Mouse (Mus musculus) mature B cell (primary cell): ENCODE data around the gene Gmds.

Experiments used
- in situ Hi-C: fragments of 300-500 bp; cut with MboI; formaldehyde crosslinking; loops from 2 replicates; pipeline ENCODE4 v1.14.3; 2019

The Gmds gene

DNA sequence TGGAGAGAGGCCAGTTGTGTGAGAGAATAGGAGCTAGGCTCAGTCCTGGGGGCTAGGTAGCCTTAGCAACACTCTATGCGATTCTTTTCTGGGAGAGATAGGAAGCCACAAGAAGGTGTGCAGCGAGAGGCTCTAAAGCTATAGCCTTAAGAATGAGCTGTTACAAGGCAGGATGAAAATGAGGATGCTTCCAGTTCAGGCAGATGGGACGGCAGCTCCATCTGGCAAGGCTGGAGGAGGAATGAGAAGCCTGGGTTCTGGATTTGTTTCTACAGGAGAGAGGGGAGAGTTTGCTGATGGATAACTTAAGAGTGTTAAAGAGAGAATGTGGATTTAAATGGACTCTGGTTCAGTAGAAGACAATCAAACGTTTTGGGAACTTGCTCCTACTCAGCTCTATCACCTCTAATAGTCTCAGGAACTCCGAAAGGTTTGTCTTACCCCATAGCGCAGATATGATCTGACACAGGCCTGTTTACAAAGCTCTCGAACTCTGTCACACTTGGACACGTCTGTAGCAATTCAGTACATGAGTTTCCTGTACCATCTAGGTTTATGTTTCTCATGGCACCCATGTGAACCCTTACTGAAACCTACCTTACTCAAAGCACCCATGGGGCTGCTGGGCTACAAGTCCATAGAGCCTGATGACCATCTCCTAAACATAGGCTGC, 459.6 kb downstream of the Gmds start:
- in situ Hi-C loops = no loop called here

DNA sequence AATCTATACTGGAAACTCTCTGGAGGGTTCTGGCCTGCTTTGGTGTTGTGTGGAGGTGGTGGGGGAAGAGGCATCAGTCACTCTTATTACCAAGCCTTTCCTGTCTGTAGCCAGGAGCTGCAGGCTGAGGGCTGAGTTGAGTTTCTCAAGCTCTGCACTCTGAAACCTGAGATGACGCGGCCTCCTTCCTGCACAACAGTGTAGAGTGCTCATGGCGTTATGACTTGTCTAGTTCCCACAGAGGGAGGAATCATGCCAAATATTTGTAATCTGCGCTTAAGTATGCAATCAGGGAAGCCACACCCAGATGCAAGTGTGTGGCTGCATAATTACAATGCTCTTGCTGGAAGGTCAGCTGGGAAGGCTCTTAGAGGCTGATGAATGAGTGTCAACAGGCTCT, 461.5 kb downstream of the Gmds start:
- in situ Hi-C loops = no loop called here

DNA sequence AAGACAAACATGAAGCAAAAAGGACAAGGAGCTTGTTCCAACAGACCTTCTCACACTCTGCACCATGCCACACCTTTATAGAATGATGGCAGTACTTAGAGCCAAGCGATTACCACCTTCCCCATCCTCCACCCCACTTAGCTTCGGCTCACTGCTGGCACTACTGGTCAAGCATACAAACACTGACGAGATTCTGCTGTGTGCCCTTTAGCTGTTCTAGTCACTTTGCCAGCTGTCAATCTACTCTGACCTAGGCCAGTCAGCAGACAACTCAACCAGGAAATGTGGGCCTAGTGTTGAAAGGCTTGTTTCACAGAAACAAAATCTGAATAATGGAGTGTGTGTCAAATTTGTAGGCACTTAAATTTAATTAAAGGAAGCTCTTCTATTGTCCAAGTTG, 464.1 kb downstream of the Gmds start:
- in situ Hi-C loops = no loop called here

DNA sequence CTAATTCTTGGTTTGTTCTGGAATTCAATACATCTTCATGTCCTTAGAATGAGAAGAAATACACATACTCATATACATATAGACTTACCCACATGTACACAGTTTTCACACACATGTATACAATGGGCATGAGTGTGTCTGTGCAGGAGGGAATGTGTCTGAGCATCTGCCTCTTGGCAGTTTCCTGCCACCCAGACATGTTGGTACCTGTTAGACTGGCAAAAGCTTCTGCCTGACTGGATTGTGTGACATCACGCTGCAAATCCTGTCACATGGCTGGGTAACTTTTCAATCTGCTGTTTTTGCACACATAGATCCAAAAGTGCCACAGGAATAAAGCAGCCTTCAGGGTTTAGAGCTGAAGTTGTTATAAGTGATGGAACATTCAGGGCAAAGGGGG, 465.3 kb downstream of the Gmds start:
- in situ Hi-C loops = no loop called here

DNA sequence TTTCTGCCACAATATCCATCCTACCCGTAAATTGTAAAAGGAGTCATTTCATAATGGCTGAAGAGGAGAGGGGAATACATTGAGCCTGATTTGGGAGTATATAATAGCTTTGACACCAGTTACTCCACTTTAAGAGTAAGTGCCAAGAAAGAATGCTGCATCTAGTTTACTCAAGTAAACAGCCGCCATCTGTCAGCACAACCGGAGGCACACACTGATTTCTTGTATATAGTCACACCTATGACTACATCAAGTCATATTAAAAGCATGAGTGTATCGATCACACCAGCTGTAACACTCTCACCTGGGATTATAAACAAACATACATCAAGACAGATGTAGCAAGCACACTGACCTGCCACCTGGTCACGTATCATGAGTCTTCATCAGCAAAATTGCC, 473.8 kb downstream of the Gmds start:
- in situ Hi-C loops = no loop called here

DNA sequence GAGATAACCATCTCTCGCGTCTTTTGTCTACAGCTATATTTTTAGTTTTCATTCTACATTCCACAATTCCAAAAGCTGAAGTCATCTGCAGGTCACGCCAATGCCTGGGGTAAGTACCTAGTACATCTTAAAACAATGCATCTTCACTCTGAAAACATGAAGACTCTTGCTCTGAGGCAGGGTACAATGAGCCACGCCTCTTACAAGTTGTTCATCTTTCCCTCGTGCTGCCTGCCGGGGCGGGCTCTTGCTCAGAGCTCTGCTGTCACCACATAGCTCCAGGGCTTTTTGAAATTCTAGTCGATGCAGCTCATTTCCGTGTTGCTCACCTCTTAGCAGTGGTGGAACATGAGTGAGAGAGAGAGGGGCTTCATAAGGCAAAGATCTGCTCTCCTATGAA, 475.1 kb downstream of the Gmds start:
- in situ Hi-C loops = no loop called here

DNA sequence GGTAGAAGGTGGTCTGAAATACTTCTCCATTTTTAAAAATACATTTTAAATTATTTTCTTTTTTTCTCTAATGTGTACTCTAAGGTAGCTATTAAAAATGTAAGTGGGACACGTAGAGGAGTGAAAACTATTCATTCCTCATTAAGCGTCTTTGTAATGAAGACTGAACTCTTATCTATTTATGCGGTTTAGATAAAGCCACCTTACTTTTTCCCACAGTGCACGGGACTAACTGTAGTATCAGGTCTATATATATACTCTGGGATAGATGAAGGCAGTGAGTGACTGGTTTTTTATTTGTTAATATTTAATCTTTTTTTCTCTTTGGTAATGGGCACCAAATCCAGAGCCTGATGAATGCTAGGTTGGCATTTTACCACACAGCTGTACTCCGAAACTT, 478.3 kb downstream of the Gmds start:
- in situ Hi-C loops = no loop called here

DNA sequence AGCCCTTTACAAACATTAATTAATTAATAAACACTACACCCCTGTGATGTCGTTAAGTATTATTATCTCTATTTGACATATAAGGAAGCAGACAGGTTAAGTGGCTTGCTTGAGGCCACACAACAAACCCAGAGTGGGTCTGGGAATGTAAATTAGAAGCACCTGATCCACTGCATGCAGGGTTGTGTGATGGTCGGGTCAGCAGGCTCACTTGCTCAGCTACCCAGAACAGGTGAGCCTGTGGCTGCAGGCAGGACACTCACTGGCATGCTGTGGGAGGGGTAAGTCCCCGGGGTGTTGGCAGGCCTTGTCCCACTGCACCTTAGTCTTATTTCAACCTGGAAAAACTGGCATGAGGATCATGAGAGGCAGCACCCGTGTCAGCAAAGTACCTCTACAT, 484.5 kb downstream of the Gmds start:
- in situ Hi-C loops = no loop called here

DNA sequence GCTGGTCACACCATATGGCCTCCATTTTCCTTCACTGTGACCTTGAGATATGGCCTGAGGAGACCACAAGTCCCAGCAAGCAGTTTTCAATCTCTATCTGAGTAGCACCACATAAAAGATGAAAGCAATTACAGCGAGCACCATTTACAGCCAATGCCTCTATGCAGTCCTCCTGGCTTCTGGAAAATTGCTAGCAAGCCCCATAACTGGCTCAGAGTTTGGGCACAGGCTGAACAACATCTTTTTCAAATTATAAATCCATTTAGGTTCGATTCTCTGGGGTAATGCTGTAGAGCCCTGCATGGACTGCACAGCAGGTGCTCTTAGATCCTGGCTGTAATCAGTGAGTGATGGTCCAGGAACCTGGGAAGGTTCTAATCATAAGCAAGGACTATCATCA, 485.0 kb downstream of the Gmds start:
- in situ Hi-C loops = no loop called here

DNA sequence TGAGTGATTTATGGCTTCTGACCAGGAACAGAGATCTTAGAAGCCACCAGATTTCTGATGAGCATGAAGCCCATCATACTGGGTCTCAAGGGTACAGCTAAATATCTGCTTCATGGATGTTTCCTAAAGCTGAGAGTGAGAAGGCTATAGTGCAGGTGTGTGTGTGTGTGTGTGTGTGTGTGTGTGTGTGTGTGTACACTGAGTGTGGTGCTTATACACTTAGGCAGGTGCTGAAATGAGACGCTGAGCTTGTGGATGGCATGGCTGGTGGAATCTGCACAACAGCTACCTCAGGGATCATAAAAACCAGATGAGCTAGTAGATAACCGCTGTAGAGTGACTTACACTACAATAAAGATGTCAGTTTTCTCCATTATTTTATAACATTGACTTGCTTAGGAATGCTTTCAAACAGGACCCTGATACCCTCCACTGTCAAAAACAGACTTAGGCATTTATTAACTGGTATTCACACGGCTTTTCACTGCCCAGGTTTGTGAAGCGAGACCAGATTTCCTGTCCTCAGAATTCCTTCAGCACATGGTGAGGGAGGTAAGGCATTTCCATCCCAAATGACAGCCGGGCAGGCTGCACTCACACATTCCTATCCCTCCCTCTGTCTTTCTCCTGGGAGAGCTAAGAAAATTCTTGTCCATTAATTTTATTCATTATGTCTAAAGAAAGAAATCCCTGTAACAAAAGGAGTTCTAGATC, 489.1 kb downstream of the Gmds start:
- in situ Hi-C loops = no loop called here

DNA sequence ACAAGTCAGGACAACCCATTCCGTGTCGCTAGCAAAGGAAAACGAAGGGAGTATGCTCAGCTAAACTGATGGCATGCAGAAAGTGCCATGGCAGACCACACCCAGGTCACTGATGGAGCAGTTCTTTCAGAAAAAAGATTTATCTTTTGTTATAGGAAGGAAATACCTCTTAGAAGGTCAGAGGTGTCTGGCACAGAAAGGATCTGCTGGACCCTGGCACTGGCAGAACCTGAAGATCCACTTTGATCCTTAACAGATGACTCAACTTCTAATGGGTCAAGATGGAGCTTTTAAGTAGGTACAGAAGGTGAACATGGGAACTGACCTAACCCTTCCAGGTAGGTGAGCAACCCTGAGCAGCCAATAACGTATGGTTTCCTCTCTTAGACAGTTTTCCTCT, 502.7 kb downstream of the Gmds start:
- in situ Hi-C loops = no loop called here

DNA sequence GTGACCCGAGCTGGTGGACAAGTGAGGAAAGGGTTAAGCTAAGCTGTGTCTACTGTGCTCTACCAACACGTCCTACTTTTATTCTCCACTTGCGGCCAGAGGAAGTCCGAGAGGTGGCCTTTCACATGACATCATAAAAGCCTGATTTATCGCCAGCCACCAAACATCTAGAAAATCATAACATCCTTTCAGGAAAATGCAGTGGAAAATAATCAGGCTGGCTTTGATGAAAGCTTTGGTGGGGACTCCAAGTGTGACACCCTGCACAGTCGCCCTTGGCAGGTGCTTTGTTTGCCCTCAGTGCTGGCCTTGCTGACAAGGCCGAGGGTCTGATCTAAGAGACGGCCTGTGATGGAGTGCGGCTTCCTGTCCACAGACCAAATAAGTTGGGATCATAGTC, 508.2 kb downstream of the Gmds start:
- in situ Hi-C loops = no loop called here

DNA sequence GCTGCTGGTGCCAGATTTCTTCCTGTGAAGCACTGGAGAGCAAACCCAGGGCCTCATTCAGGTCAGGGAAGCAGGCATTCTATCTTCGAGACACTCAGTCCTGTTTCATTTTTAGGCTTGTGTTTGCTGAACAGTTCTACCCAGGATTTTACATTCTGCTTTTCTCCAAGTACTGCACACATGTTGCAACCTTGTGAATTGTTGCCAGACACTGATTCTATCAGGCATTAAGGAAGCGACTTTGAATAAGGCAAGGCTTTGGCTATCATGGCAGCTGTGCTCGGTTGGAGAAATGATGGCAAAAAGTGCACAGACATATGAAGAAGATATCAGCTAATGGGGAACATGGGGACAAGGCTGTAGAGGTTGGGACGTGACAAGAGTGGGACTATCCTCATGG, 510.1 kb downstream of the Gmds start:
- in situ Hi-C loops = no loop called here

DNA sequence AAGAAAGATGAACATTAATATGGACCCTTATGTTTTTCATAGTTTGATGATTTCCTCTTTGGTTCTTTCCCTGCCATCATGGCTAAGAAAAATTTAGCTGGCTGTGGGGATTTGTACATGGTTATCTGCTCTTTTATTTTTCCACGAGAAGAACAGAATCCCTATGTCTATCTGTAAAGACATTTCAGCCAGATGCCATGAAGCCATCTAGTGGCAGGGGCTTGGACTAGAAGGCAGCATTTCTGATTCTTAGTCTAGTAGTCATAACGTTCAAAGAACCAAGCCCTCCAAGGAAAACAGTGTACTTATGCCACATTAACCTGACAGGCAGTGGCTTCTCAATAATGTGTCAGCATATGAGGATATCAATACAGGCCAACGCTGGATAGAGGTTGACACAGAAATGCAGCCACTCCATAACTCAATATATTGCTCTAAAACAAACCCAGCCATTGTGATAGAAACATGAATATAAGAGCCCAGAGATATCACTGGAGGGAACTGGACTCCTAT, 510.7 kb downstream of the Gmds start:
- in situ Hi-C loops = no loop called here

DNA sequence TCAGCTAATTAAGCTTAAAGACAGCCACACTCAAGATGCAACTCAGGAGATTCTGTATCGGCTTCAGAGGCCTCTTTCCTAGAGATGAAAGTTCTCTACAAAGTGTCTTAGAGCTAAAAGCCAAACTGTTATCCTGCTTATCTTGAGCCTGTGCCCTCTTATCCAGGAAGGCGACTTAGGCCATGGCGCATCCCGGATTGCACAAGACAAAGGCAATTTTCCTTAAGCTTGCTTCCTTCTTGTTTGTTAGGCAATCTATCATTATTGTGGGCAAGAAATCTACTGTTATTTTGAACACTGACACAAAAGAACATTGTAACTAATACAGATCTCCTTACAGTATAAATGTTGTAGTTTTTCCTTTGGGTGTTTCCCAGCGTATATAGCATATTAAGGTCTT, 511.4 kb downstream of the Gmds start:
- in situ Hi-C loops = no loop called here

DNA sequence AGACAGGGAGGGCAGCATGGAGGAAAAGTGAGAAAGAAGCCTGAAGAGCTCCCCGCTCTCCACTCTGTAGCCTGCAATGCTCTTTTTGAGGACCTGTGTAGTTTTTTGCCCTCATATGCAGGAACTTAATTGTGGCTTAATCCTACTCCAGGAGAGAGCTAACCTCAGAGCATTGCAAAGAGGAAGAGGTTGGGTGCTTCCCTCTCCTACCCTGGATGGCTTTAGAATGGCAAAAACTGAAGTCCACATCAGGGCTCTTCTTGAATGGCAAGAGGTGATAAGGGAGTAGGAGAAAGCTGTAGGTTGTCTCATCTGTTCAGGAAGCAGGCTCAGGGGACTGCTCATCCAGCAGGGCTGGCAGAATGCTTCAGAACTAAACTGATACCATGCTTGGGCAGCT, 513.4 kb downstream of the Gmds start:
- in situ Hi-C loops = no loop called here

DNA sequence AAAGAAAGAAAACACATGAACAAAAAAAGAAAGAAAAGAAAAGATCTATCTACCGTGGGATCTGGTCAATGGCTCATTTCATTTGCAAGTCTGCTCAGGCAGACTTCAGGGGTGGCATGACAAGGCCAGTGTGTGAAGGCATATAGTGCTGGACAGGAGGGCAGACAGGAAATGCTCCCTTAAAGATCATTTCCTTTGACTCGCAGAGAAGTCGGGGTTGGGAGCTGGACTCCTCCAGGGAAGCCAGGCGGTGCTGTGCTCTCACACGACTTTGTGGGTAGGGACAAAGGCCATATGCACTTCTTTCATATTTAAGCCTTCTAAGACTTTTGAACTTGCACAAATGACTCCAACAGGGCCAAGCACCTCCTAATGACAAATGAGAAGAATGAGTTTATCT, 515.2 kb downstream of the Gmds start:
- in situ Hi-C loops = loop anchor here (25.0 kb wide), 2 partner anchors 589 to 839 kb away; no protein-coding TSS in a partner anchor

DNA sequence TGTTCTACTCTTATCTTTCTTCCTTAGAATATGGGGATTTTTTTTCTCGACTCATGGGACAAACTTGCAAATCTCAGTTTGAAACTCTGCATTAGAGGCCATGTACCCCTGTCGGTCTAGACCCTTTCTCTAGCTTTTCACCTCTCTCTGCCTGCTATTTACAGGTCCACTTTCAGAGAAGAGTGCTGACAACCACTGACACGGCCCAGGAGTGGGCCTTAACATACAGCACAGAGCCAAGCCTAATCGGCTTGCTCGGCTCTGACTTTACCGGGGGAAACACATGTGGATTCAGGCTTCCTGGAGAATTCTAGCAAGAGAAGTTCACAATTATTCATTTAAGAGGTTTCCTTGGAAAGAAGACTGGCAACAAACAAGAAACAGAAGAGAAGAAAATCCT, 517.5 kb downstream of the Gmds start:
- in situ Hi-C loops = loop anchor here (25.0 kb wide), 2 partner anchors 591 to 841 kb away; no protein-coding TSS in a partner anchor

DNA sequence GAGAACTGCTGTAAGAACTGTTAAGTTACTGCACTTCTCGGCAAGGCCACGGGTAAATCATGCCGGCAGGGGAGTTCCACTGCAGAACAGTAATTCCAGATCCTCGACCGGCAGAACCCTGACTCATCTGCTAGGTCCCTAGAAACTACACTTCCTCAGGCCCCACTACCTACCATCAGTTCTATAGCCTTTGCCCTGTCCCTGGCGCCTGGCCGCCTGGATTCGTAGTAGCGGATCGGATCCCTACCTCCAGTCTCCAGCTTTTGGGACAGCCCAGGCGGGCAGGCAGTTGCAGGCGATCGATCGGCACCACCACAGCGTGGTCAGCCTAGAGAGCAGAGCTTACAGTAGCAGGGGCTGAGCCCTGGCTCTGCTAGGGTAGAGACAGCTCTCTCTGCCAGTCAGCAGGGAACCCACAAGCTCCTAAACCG, 517.9 kb downstream of the Gmds start:
- in situ Hi-C loops = loop anchor here (25.0 kb wide), 2 partner anchors 592 to 842 kb away; no protein-coding TSS in a partner anchor

DNA sequence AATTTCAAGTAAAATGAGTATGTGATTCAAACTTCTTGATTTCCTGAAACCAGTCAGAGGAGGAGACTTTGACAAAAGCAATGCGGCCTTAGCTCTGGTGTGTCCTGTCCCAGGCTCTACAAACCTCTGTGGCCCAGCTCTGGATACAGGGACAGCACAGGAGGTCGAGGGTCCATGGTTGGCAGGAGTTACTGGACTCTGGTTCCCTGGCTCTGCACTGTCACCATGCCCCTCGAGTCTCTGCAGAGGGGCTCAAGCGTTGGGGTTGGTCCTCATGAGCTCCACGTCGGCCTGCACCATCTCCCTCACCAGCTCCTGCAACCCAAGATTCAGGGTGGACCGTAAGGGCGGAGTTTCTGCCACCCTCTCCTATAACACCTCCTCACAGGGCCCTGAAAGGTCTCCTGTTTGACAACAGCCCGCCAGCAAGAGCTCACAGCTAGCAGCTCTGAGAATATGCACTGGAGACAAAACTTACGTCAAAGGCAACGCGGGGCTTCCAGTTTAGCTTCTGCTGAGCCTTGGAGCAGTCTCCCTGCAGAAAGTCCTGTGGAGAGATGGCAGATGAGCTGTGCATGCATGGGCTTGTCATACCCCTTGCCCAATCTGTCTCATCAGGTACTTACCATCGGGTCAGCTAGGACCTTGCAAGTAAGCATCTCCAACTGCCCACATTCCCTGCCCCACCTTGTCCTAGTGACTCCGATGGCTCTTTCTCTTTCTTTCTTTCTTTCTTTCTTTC, 518.7 kb downstream of the Gmds start:
- in situ Hi-C loops = loop anchor here (25.0 kb wide), 2 partner anchors 592 to 842 kb away; no protein-coding TSS in a partner anchor

DNA sequence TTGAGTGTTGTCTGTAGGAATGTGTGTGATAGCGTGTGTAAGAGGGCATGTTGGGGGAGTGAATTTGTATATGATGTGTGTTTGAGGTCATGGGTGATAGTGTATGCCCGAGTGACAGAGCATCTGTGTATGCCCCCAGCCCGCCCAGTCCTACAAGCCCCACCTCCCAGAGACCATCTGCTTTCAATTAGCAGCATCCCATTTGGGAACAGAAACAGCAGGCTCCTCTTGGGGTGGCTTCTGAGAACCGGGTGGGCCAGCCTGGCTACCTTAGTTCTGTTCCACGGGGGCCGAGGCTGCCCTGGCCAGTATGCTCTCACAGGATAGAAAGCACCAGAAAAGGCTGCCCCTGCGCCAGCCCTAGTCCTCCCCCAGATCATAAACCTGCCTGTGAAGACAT, 520.2 kb downstream of the Gmds start:
- in situ Hi-C loops = loop anchor here (25.0 kb wide), 2 partner anchors 594 to 844 kb away; no protein-coding TSS in a partner anchor

DNA sequence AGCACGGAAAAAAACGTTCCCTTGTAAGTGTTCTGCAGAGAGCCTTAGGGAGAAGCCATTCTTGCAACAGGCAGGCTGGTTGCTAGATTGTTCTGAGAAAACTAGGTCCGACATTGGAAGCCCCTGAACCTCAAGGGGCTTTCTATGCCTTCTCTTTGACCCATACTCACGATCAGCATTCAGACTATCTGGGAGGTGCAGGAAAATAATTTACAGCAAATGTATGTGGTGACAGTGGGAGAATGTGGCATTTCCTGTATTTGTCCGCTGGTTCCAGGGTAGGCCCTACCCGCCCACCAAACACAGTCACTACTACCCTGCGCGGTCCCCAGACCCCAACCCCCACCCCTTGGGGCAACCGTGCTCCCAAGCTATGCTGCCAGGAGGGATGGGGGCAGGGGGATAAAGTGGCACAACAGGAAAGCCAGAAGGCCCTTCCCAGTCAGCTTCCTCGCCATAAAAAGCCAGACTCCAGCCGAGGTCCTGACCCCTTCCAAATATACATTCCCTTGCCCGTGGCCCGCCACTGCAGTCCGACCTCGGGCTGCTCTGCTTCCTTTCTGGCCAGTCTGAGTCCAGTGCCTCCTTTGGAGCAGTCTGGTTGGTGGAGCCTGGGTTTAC, 523.0 kb downstream of the Gmds start:
- in situ Hi-C loops = loop anchor here (25.0 kb wide), 2 partner anchors 597 to 847 kb away; no protein-coding TSS in a partner anchor
